Mouse (Mus musculus) cerebellum, postnatal 36 days (tissue): Measurements from ENCODE around the gene Tomm6.
"Not testable (repeated sequence)": the region's sequence is repeated elsewhere in the genome, so short reads cannot be mapped to it uniquely, and the experiment has no call there.

ENCODE experiments used
- DNase-seq, 2 experiments: peaks; one replicate each; pipeline ENCODE4 v3.0.0; 2021 to 2022; ENCODE audit warnings: mixed read lengths in 2 of 2

Gene Tomm6

GRCm38 (mm10) chr17:47694503-47695336 is 6.5 kb upstream of the Tomm6 start, which contains the start of gene Prickle4:
Gene Prickle4, minus strand, starts transcription at chr17:47694736.
- peak; percentile 97 to 98 for DNase-seq

GRCm38 (mm10) chr17:47694442-47694502 is 6.1 kb upstream of the Tomm6 start, which contains the start of gene Gm21981:
Gene Gm21981, minus strand, starts transcription at chr17:47694455.
- DNase-seq = no peak

- no peak for DNase-seq
Measured at GRCm38 (mm10) chr17:47693671-47694441, 5.7 kb upstream of the Tomm6 start.

GRCm38 (mm10) chr17:47691650-47692049 is 3.5 kb upstream of the Tomm6 start:
- no peak for DNase-seq

DNA sequence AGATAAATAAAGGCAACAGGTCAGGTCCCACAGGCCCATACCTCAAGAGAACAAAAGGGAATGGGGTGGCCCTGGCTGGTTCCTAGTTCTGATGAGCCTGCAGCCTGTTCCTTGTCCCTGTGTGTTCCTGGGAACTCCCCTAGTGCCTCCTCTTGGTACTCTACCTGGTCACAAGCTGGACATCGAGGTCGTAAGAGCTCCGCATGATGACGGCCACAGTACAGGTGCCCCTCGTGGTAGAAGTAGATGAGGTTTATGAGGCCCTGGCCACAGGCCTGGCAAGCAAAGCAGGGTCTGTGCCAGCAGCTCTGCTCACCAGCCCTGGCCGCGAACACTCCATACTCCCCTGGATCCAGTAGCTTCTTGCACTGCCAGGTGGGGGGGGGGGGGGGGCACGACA is 1.7 kb upstream of the Tomm6 start:
- DNase-seq = no peak

- peak; percentile 71 to 82 for DNase-seq
Measured at GRCm38 (mm10) chr17:47688608-47689575, 706 bp upstream of the Tomm6 start, which contains the start of gene Frs3. Gene Frs3, plus strand, starts transcription at chr17:47689030.

DNA sequence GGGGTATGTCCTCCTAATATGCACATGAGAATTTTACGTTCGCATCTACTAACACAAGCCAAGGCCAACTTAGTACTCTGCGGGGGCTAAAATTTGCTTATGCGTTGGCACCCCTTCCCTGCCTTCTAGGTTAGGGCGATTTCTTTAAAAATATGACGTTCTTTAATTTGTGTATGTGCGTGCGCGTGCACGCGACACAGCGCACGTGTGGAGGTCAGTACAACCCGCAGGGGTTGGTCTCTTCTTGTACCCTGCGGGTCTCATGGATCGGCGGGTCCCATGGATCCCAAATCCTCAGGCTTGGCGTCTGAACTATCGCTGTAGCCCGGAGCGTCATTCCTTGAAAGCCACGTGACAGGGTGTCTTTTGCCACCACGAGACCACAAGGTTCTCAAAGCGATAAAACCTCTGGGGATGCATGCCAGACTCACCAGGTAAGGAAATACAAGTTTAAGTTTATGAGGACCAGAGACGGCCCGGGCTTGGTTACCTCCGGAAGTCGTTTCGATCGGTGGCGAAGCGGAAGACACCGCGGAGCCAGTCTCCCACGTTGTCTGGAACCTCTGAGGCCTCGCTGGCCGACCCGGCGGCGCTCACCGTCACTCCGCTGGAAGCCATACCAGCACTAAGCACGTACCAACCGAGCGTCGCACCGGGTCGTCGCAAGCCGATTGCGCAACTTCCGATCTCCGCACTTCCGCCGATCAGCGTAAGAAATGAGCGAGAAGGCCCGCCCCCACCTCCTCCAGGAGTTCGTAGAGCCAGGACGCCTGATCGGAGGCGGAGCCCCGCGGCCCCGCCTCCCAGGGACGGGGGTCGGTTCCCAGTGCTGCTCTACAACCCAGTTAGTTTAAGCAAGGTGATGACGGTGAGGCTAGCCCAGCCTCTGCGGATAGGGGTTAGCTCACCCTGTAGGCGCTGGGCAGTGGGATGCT is 510 bp downstream of the Tomm6 start:
- DNase-seq = peak; percentile 96 to 97

GRCm38 (mm10) chr17:47682836-47683235 is 5.3 kb downstream of the Tomm6 start:
- DNase-seq = no peak

DNA sequence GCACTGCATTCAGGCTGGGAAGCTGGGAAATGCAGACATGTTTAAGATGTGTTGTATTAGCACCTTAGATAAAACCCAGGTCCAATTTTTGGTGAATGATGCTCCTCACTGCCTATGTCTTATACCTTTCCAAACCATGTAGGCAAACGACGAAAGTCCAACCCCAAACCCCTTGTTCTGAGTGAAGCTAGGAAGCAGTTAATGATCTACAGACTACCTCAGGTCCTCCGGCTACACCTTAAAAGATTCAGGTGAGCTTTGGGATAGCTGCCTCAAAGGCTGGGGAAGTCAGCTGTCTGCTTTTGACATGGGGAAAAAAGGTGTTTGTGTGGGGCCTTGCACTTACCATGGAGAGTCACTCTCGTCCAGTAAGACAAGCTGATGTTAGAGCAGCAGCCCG is 9.5 kb downstream of the Tomm6 start:
- DNase-seq = no peak

DNA sequence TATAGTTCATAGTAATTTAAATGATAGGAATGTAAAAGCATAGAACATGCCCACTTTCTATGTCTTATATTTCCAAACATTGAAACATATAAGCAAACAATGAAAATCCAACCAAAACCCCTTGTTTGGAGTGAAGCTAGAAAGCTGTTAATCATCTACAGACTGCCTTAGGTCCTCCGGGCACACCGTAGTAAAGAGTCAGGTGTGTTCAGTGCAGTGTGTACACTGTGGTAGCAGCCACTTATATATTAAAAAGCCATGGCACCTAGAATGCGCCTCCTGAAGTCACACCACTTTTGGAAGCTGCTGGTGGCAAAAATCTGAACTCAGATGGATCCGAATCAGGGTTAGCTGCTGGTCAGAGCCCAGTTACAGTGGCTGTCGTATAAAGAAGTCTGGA is 9.9 kb downstream of the Tomm6 start:
- DNase-seq = no peak

DNA sequence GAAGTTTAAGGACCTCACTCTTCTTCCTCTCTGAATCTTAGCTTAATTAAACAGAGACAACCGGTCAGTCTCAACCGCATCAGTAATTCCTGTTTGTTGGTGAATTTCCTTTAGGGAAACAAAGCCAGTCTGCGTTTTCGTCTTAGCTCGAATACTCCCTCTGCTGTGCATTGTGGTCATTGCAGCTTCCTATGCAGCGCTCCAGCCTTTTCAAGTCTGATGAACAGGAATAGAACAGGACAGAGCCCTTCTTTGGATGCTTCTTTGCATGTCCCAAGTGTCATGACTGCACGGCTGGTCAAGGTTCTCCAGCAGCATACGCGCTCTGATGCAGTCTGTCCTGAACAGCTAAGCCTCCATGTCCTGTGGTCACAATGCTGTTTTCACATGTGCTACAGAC is 11.6 kb downstream of the Tomm6 start:
- DNase-seq = peak; percentile 72 to 81

DNA sequence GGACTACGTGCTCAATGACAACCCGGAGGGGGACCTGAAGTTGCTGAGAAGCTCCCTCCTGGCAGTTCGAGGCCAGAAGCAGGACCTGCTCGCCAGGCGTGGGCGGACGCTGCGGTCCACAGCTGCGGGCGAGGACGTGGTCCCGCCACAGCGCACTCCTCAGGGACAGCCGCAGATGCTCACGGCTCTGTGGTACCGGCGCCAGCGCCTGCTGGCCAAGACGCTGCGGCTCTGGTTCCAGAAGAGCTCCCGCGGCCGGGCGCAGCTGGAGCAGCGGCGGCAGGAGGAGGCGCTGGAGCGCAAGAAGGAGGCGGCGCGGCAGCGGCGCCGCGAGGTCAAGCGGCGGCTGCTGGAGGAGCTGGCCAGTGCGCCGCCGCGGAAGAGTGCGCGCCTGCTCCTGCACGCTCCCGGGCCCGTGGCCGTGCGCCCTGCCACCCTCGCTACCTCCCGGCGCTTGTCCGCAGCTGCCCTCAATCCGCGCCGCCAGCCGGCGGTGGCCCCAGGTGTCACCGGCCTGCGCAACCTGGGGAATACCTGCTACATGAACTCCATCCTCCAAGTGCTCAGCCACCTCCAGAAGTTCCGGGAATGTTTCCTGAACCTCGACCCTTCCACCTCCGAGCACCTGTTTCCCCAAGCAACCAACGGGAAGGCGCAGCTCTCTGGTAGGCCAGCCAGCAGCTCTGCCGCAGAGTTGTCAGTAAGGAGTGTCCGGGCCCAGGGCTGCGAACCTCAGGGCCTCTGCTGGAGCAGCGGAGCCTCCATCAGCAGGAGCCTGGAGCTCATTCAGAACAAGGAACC is 15.7 kb downstream of the Tomm6 start:
- DNase-seq = peak in 1 of 2 experiments; percentile 40

DNA sequence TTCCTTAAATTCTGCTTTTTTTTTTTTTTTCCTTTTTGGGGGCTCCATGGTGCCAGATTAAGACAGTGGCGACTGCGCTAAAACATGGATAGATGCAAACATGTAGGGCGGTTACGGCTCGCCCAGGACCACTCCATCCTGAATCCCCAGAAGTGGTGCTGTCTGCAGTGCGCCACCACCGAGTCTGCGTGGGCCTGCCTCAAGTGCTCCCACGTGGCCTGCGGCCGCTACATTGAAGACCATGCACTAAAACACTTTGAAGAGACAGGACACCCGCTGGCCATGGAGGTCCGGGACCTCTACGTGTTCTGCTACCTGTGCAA is 16.2 kb downstream of the Tomm6 start:
- DNase-seq = peak in 1 of 2 experiments; percentile 17

DNA sequence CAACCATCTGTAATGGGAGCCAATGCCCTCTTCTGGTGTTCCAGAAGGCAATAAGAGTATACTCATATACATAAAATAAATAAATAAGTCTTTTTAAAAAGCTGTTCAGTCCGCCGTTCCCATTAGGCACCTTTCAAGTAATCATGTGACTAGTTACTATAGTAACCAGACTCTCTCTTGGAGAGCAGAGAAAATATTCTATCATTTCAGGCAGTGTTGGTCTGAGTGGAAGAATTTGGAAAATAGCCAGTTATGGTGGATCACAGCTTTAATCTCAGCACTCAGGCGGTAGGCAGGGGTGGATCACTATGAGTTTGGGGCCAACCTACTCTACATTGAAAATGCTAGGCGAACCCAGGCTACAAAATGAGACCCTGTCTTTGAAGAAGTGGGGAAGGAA is 19.0 kb downstream of the Tomm6 start:
- no peak for DNase-seq

GRCm38 (mm10) chr17:47664474-47664873 is 23.7 kb downstream of the Tomm6 start:
- no peak for DNase-seq

GRCm38 (mm10) chr17:47663009-47663713 is 25.0 kb downstream of the Tomm6 start:
- DNase-seq = no peak

- no peak for DNase-seq
Measured at GRCm38 (mm10) chr17:47658741-47659243, 29.4 kb downstream of the Tomm6 start.

DNA sequence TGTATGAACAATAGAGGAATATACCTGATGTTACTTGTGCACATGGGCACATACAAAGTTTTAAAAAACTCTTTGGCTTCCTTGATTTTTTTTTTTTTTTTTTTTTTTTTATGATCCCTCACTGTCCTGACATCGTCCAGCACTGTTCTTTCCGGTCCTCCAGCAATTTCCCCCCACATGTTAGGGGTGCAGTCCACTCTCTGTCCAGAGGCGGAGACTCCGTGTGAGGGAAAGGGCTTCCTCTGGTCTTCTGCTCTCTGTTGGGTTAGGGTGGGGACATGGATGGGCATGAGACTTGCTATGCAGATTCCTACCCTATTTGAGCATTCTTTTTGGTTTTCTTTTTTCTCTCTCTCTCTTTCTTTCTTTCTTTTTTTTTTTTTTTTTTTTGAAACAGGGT is 30.3 kb downstream of the Tomm6 start:
- no peak for DNase-seq

- DNase-seq = no peak
Measured at GRCm38 (mm10) chr17:47655697-47656096, 32.5 kb downstream of the Tomm6 start.

DNA sequence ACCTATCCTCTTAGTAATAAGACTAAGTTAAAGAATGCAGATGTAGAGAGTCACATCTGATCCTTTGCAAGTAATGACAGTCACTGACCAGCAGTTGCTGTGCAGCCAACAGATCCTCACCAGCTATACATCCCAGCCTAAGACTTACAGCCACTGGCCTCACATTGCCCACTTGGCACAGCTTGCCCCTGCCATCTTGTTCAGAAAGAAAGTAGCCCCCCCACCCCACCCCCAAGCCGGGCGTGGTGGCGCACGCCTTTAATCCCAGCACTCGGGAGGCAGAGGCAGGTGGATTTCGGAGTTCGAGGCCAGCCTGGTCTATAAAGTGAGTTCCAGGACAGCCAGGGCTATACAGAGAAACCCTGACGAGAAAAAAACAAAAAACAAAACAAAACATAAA is 33.8 kb downstream of the Tomm6 start:
- DNase-seq = not testable (repeated sequence)

- DNase-seq = no peak
Measured at GRCm38 (mm10) chr17:47651953-47652352, 36.2 kb downstream of the Tomm6 start.
